Mouse (Mus musculus): Measurements from ENCODE around the gene Asphd2. TPM values are rescaled to one million over a fixed set of nuclear protein-coding genes. Genes with fewer than 3 reads are reported as not detected.
"Not testable (repeated sequence)": the region's sequence is repeated elsewhere in the genome, so short reads cannot be mapped to it uniquely, and the experiment has no call there.

Gene Asphd2
- polyA plus RNA-seq (2015; fragmentation: Nextera tagmentation; extraction: Ambion mirVana): 2.1 and 2.9 TPM in 2 replicates

DNA sequence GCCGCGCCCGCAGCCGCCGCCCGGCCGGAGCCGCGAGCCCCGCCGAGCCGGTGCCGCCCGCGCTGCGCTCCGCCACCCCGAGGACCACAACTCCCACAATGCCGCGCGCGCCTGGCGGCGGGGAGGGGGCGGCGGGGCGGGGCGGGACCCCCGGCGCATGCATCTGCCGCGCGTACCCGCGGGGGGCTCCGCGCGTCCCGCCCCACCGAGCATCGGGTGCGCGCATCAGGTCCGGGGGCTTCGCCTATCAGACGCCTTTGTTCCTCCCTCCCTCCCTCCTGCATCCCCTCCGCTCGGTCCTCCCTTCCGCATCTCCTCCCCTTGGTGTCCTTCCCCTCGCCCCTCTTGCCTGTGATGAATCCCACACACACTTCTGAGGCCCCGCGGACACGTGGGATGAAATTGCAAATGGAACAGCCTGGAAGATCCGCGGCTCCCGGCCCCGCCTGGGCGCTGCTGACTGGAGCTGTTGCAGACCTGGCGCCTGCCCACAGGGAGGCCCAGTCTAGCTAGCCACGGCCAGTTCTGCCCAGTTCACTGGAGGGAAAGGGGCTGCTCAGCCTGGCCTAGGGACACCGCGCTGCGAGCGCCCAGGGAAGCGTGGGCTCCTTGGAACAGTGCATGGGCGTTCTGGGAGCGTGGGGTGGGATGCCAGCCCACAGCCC lies at the start of gene Asphd2:
Gene Asphd2, minus strand, starts transcription at position 88 of the 665 bp plus-strand sequence.
- peak; percentile 58 for ATAC-seq (replicated peaks; ENCODE audit: insufficient number of reproducible peaks, insufficient read depth, low FRiP score, low read depth)
- WGBS: 2% methylated on average over 54 of the region's 67 CpGs
- Histone ChIP-seq H3K4me3 (peak within 1 kb of the TSS; percentile 60), H3K27ac (no peak within 1 kb of the TSS), H3K36me3 (no peaks in the 10 kb centered on the region), H3K4me1 (replicated peaks) (peaks cover 8% of the 10 kb centered on the region), H3K4me2 (peak within 1 kb of the TSS; percentile 90), H3K9me3 (replicated peaks) (no peaks in the 10 kb centered on the region), H3K9ac (peak within 1 kb of the TSS; percentile 54), H3K27me3 (peaks cover 76% of the 10 kb centered on the region)

GRCm38 (mm10) chr5:112438535-112438934 lies 43.9 kb upstream of the Asphd2 start:
- H3K9ac ChIP-seq: no peak overlapping the region
- no peak overlapping the region for H3K27ac ChIP-seq
- H3K4me3 ChIP-seq: no peak overlapping the region
- no peaks in the 10 kb centered on the region for H3K36me3 ChIP-seq
- WGBS: 45% methylated on average over 10 of the region's 10 CpGs
- no peak for ATAC-seq (replicated peaks; ENCODE audit: insufficient number of reproducible peaks, insufficient read depth, low FRiP score, low read depth)
- H3K4me2 ChIP-seq: no peak overlapping the region
- no peaks in the 10 kb centered on the region for H3K9me3 ChIP-seq (replicated peaks)
- H3K4me1 ChIP-seq (replicated peaks): no peaks in the 10 kb centered on the region
- H3K27me3 ChIP-seq: peaks cover 58% of the 10 kb centered on the region

DNA sequence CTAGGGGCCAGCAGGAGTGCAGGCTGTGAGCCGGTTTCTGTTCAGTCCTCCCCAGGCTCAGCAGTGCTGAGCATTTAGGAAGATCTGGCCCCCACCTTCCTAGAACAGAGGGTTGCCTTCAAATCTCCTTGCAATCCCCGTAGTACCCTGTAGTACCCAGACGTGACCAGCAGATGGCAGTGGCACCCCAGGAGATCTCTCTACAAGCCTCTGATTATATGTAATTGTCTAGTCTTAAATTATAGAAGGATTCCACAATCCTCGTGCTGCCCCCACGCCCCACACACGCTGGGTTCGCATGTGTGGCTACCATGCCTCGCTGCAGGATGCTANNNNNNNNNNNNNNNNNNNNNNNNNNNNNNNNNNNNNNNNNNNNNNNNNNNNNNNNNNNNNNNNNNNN lies 38.3 kb upstream of the Asphd2 start:
- H3K4me1 ChIP-seq (replicated peaks): no peaks in the 10 kb centered on the region
- WGBS: 2% methylated on average over 8 of the region's 8 CpGs
- H3K4me3 ChIP-seq: no peak overlapping the region
- no peaks in the 10 kb centered on the region for H3K9me3 ChIP-seq (replicated peaks)
- H3K4me2 ChIP-seq: no peak overlapping the region
- no peak for ATAC-seq (replicated peaks; ENCODE audit: insufficient number of reproducible peaks, insufficient read depth, low FRiP score, low read depth)
- H3K36me3 ChIP-seq: no peaks in the 10 kb centered on the region
- H3K9ac ChIP-seq: no peak overlapping the region
- H3K27ac ChIP-seq: no peak overlapping the region
- H3K27me3 ChIP-seq: peaks cover 68% of the 10 kb centered on the region

- Histone ChIP-seq H3K4me3 (no peak overlapping the region), H3K4me2 (no peak overlapping the region), H3K4me1 (replicated peaks) (no peaks in the 10 kb centered on the region), H3K9ac (no peak overlapping the region), H3K27me3 (peaks cover 69% of the 10 kb centered on the region), H3K9me3 (replicated peaks) (no peaks in the 10 kb centered on the region), H3K36me3 (no peaks in the 10 kb centered on the region), H3K27ac (no peak overlapping the region)
- no peak for ATAC-seq (replicated peaks; ENCODE audit: insufficient number of reproducible peaks, insufficient read depth, low FRiP score, low read depth)
- 64% methylated on average over 5 of the region's 5 CpGs for WGBS
Measured at GRCm38 (mm10) chr5:112432033-112432432, 37.4 kb upstream of the Asphd2 start.

- Histone ChIP-seq H3K27ac (no peak overlapping the region), H3K4me2 (no peak overlapping the region), H3K4me3 (no peak overlapping the region), H3K9ac (no peak overlapping the region), H3K27me3 (peaks cover 71% of the 10 kb centered on the region), H3K9me3 (replicated peaks) (no peaks in the 10 kb centered on the region), H3K36me3 (no peaks in the 10 kb centered on the region), H3K4me1 (replicated peaks) (no peaks in the 10 kb centered on the region)
- WGBS: 31% methylated on average over 14 of the region's 14 CpGs
- ATAC-seq (replicated peaks; ENCODE audit: insufficient number of reproducible peaks, insufficient read depth, low FRiP score, low read depth): no peak
Measured at GRCm38 (mm10) chr5:112431120-112431775, 36.6 kb upstream of the Asphd2 start.

GRCm38 (mm10) chr5:112428944-112429343 lies 34.3 kb upstream of the Asphd2 start:
- Histone ChIP-seq H3K4me2 (no peak overlapping the region), H3K4me1 (replicated peaks) (no peaks in the 10 kb centered on the region), H3K27me3 (peaks cover 90% of the 10 kb centered on the region), H3K9ac (no peak overlapping the region), H3K27ac (no peak overlapping the region), H3K36me3 (no peaks in the 10 kb centered on the region), H3K9me3 (replicated peaks) (no peaks in the 10 kb centered on the region), H3K4me3 (no peak overlapping the region)
- ATAC-seq (replicated peaks; ENCODE audit: insufficient number of reproducible peaks, insufficient read depth, low FRiP score, low read depth): no peak
- 10% methylated on average over 19 of the region's 19 CpGs for WGBS

GRCm38 (mm10) chr5:112427283-112427682 lies 32.6 kb upstream of the Asphd2 start:
- H3K4me2 ChIP-seq: no peak overlapping the region
- no peaks in the 10 kb centered on the region for H3K36me3 ChIP-seq
- H3K9me3 ChIP-seq (replicated peaks): no peaks in the 10 kb centered on the region
- H3K4me1 ChIP-seq (replicated peaks): no peaks in the 10 kb centered on the region
- H3K27ac ChIP-seq: no peak overlapping the region
- H3K27me3 ChIP-seq: peaks cover 93% of the 10 kb centered on the region
- no peak overlapping the region for H3K9ac ChIP-seq
- ATAC-seq (replicated peaks; ENCODE audit: insufficient number of reproducible peaks, insufficient read depth, low FRiP score, low read depth): no peak
- no peak overlapping the region for H3K4me3 ChIP-seq
- WGBS: 43% methylated on average over 2 of the region's 2 CpGs

DNA sequence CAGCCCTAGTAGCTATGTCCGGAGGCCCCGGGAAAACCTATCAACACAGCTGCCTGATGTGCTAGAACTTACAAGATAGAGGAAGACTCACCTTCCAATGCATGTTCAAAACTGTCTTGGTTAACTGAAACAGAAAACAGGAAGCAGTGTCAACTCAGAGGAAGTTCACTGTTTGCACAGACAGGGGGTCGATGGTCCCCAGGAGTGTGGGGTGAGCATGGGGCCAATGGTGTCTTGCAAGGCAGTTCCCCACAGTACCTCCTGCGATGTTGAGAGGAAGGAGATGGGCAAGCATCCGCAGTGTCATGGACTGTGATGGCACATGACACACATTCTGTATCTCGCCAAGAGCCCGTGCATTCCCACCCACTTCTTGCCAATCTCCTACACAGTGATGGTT lies 32.0 kb upstream of the Asphd2 start:
- H3K4me2 ChIP-seq: no peak overlapping the region
- no peak for ATAC-seq (replicated peaks; ENCODE audit: insufficient number of reproducible peaks, insufficient read depth, low FRiP score, low read depth)
- peaks cover 93% of the 10 kb centered on the region for H3K27me3 ChIP-seq
- no peaks in the 10 kb centered on the region for H3K9me3 ChIP-seq (replicated peaks)
- H3K4me3 ChIP-seq: no peak overlapping the region
- WGBS: 68% methylated on average over 7 of the region's 7 CpGs
- H3K36me3 ChIP-seq: no peaks in the 10 kb centered on the region
- H3K9ac ChIP-seq: no peak overlapping the region
- no peak overlapping the region for H3K27ac ChIP-seq
- no peaks in the 10 kb centered on the region for H3K4me1 ChIP-seq (replicated peaks)

- Histone ChIP-seq H3K27ac (no peak overlapping the region), H3K9ac (no peak overlapping the region), H3K4me3 (no peak overlapping the region), H3K27me3 (peaks cover 66% of the 10 kb centered on the region), H3K36me3 (no peaks in the 10 kb centered on the region), H3K4me2 (no peak overlapping the region), H3K9me3 (replicated peaks) (no peaks in the 10 kb centered on the region), H3K4me1 (replicated peaks) (no peaks in the 10 kb centered on the region)
- no peak for ATAC-seq (replicated peaks; ENCODE audit: insufficient number of reproducible peaks, insufficient read depth, low FRiP score, low read depth)
- 21% methylated on average over 12 of the region's 12 CpGs for WGBS
Measured at GRCm38 (mm10) chr5:112419535-112419934, 24.9 kb upstream of the Asphd2 start.

GRCm38 (mm10) chr5:112418023-112418422 lies 23.4 kb upstream of the Asphd2 start:
- peaks cover 50% of the 10 kb centered on the region for H3K27me3 ChIP-seq
- no peaks in the 10 kb centered on the region for H3K9me3 ChIP-seq (replicated peaks)
- no peak for ATAC-seq (replicated peaks; ENCODE audit: insufficient number of reproducible peaks, insufficient read depth, low FRiP score, low read depth)
- H3K9ac ChIP-seq: no peak overlapping the region
- H3K36me3 ChIP-seq: no peaks in the 10 kb centered on the region
- H3K4me1 ChIP-seq (replicated peaks): no peaks in the 10 kb centered on the region
- no peak overlapping the region for H3K4me3 ChIP-seq
- WGBS: 63% methylated on average over 4 of the region's 4 CpGs
- no peak overlapping the region for H3K27ac ChIP-seq
- H3K4me2 ChIP-seq: no peak overlapping the region

DNA sequence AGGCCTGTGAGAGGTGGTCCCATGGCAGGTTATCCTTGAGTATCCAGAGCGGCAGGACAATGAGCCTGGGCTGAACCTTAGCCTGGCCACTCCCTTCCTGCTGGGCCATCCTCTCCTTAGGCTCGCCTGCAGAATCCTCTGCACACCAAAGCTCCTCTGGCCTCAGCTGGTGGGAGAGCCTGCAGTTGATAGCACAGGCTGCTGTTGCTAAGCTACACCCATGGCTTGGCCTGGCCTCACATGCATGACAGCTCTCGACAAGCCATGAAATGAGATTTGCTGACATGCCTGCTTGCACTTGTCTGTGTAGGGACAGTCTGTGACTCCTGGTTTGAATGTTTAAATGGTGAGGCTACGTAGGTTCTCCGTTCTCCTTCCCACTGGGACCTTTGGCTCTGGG lies 22.0 kb upstream of the Asphd2 start:
- ATAC-seq (replicated peaks; ENCODE audit: insufficient number of reproducible peaks, insufficient read depth, low FRiP score, low read depth): no peak
- Histone ChIP-seq H3K4me1 (replicated peaks) (peaks cover 3% of the 10 kb centered on the region), H3K27me3 (peaks cover 50% of the 10 kb centered on the region), H3K36me3 (no peaks in the 10 kb centered on the region), H3K9me3 (replicated peaks) (no peaks in the 10 kb centered on the region), H3K4me3 (no peak overlapping the region), H3K9ac (no peak overlapping the region), H3K27ac (no peak overlapping the region), H3K4me2 (no peak overlapping the region)
- 57% methylated on average over 5 of the region's 5 CpGs for WGBS

GRCm38 (mm10) chr5:112412781-112413180 lies 18.1 kb upstream of the Asphd2 start:
- H3K27me3 ChIP-seq: peaks cover 51% of the 10 kb centered on the region
- not testable (repeated sequence) for H3K27ac ChIP-seq; H3K4me3 ChIP-seq; H3K9ac ChIP-seq; H3K4me2 ChIP-seq; H3K36me3 ChIP-seq; H3K4me1 ChIP-seq (replicated peaks); H3K9me3 ChIP-seq (replicated peaks); ATAC-seq (replicated peaks; ENCODE audit: insufficient number of reproducible peaks, insufficient read depth, low FRiP score, low read depth)
- 77% methylated on average over 4 of the region's 4 CpGs for WGBS

All from heart, embryonic 15.5 days (tissue).